Mouse (Mus musculus): ENCODE measurements at regions not wholly inside any gene's neighbourhood (a gene's known extent, or its start where the extent isn't known, plus 50 kb on each side); places are given as distances from the start of the nearest gene placed in this dataset.

DNA sequence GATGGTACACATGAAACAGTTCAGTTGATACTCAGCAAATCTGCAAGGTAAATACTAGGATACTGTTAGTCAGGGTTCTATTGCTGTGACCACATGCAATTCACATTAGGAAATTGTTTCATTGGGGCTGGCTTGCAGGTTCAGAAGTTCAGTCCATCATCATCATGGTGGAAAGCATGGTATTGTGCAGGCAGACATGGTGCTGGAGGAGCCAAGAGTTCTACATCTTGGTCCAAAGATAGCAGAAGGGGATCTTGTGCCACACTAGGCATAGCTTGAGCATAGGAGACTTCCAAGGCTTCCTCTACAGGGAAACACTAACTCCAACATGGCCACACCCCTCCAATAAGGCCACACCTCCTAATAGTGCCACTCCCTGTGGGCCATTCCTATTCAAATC lies 99.1 kb downstream of the Ier5 start:
- TF ChIP-seq POLR2A (IDR thresholded peaks at IDR 0.05; ENCODE audit: low read depth, low read length) (no peak), CTCF (IDR thresholded peaks at IDR 0.05; ENCODE audit: borderline replicate concordance, insufficient read depth, low read length) (no peak)

Measured in embryonic fibroblast, embryonic 13.5 days (primary cell).